Mouse (Mus musculus) heart, embryonic 12.5 days (tissue): ENCODE measurements around the gene Fbxw2. TPM values are rescaled to one million over a fixed set of nuclear protein-coding genes. Genes with fewer than 3 reads are reported as not detected.

Source experiments
- polyA plus RNA-seq: library from polyadenylated mRNA; unstranded; fragments of >200 nt; fragmentation: Nextera tagmentation; extraction: Ambion mirVana; gene quantifications from 2 replicates; pipeline ENCODE4 v1.2.1, GENCODE M21; 2016

Fbxw2 gene
- polyA plus RNA-seq, 1 experiment from 2014 or later: 66.9 TPM

Other genes starting within 250 kb of the Fbxw2 start
- gene Gapvd1, start 71.1 kb downstream of the Fbxw2 start, polyA plus RNA-seq: 78.5 and 81.3 TPM in 2 replicates
- 916 and 917 TPM in 2 replicates for gene Hspa5, start 54.3 kb downstream of the Fbxw2 start, polyA plus RNA-seq
- gene Rabepk, start 26.4 kb downstream of the Fbxw2 start, polyA plus RNA-seq: 26.0 and 26.1 TPM in 2 replicates
- not detected in 2 replicates for gene Gm34653, start 6.7 kb upstream of the Fbxw2 start, polyA plus RNA-seq
- gene Cutal, start 48.1 kb upstream of the Fbxw2 start, polyA plus RNA-seq: not detected in 2 replicates
- 59.7 and 60.0 TPM in 2 replicates for gene Psmd5, start 48.7 kb upstream of the Fbxw2 start, polyA plus RNA-seq
- gene Phf19, start 87.7 kb upstream of the Fbxw2 start, polyA plus RNA-seq: 2.6 and 3.2 TPM in 2 replicates
- 1.2 and 1.3 TPM in 2 replicates for gene Traf1, start 135.5 kb upstream of the Fbxw2 start, polyA plus RNA-seq
- gene Hc, start 235.1 kb upstream of the Fbxw2 start, polyA plus RNA-seq: 0.17 TPM in 1 of 2 replicates, not detected in the other